Comparison of ENCODE assay signal across 19 mouse cellular contexts in the genomic region with DNA sequence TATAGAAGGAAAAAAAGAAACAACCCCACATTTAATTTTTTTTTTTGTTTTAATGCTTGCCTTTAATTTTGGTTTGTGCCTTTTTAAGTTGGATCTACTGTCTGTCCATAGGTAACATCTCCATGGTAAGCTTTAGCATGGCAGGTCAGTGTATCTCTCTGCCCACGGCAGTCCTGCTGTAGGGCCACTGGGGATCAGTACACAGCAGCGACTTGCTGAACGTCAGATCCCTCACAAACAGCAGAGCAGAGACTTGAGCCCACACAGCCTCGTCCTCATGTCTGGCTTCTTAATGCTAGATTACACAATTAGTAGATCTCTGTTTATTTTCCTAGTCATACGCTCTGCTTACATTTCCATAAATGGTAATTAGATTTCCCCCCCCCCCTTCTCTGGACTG.
A peak's percentile ranks its signal among the peaks of the same experiment; 100 is the strongest.
DNase-seq lines count a peak whose midpoint lies in the region; ATAC-seq lines count a peak whose summit lies in the region.
"Had no signal": no experiment of that assay in that cellular context is flagged by ENCODE, and none has a peak within 500 bp of the region (broad histone marks: within the 10 kb centered on the region; RNA-seq: fewer than 3 reads in every experiment).

No protein-coding gene starts in this region.

- no peaks in the 10 kb centered on the region for H3K27me3 ChIP-seq in heart, embryonic 15.5 days
- no peaks in the 10 kb centered on the region for H3K27me3 ChIP-seq in liver, embryonic 11.5 days (replicated peaks; ENCODE audit: control insufficient read depth, insufficient read depth, low read length)
- no peaks in the 10 kb centered on the region for H3K27me3 ChIP-seq in liver, embryonic 12.5 days (replicated peaks)
- H3K27me3 ChIP-seq: embryonic facial prominence, embryonic 15.5 days; forebrain, embryonic 15.5 days had no signal

- H3K4me2 ChIP-seq in heart, embryonic 15.5 days = no peak overlapping the region
- no peak overlapping the region for H3K4me2 ChIP-seq in liver, embryonic 11.5 days
- H3K4me2 ChIP-seq in liver, embryonic 12.5 days = peak overlapping the region; percentile 47; the same call in 1 of the 2 replicates
- H3K4me2 ChIP-seq: embryonic facial prominence, embryonic 15.5 days; forebrain, embryonic 15.5 days; hindbrain, embryonic 14.5 days had no signal

- H3K9ac ChIP-seq in heart, embryonic 15.5 days = no peak overlapping the region
- no peak overlapping the region for H3K9ac ChIP-seq in liver, embryonic 11.5 days (ENCODE audit: low read depth, low read length)
- H3K9ac ChIP-seq in liver, embryonic 12.5 days = no peak overlapping the region
- H3K9ac ChIP-seq: embryonic facial prominence, embryonic 15.5 days; forebrain, embryonic 15.5 days; hindbrain, embryonic 14.5 days had no signal

- WGBS in heart, embryonic 15.5 days = 59% methylated on average over 5 of the region's 5 CpGs
- 65% methylated on average over 5 of the region's 5 CpGs for WGBS in liver, embryonic 11.5 days
- WGBS in liver, embryonic 12.5 days (ENCODE audit: insufficient replicate concordance) = 44% methylated on average over 5 of the region's 5 CpGs

- H3K36me3 ChIP-seq in heart, embryonic 15.5 days = no peaks in the 10 kb centered on the region
- no peaks in the 10 kb centered on the region for H3K36me3 ChIP-seq in liver, embryonic 11.5 days (ENCODE audit: control insufficient read depth, insufficient read depth, low read length)
- H3K36me3 ChIP-seq in liver, embryonic 12.5 days = no peaks in the 10 kb centered on the region
- H3K36me3 ChIP-seq: embryonic facial prominence, embryonic 15.5 days; forebrain, embryonic 15.5 days had no signal

- no peak overlapping the region for H3K4me3 ChIP-seq in heart, embryonic 15.5 days
- H3K4me3 ChIP-seq in liver, embryonic 11.5 days (ENCODE audit: low read depth, low read length) = no peak overlapping the region
- no peak overlapping the region for H3K4me3 ChIP-seq in liver, embryonic 12.5 days
- H3K4me3 ChIP-seq: embryonic facial prominence, embryonic 15.5 days; erythroblast, embryonic 14.5 days; forebrain, embryonic 15.5 days had no signal

- no peak for DNase-seq in heart, adult 8-10 months (ENCODE audit: low spot score)
- DNase-seq in liver, embryonic 11.5 days (ENCODE audit: low spot score) = peak; percentile 24
- no peak for DNase-seq in liver
- DNase-seq in 416B (ENCODE audit: low read depth) = peak; percentile 83
- DNase-seq in thymus, postnatal 14 days = no peak
- DNase-seq in thymus, postnatal 36 days = no peak
- DNase-seq: adrenal gland, adult 8-10 months; adrenal gland, postnatal 36 days; cerebellum, adult 2 months; cerebellum, postnatal 14 days; embryo, embryonic 11 days; gastrocnemius, postnatal 36 days; heart, adult 18-20 months had no signal

- H3K9me3 ChIP-seq in heart, embryonic 15.5 days (replicated peaks) = no peaks in the 10 kb centered on the region
- no peaks in the 10 kb centered on the region for H3K9me3 ChIP-seq in liver, embryonic 11.5 days (ENCODE audit: control insufficient read depth, low read length)
- H3K9me3 ChIP-seq in liver, embryonic 12.5 days (replicated peaks) = no peaks in the 10 kb centered on the region
- H3K9me3 ChIP-seq: embryonic facial prominence, embryonic 15.5 days; forebrain, embryonic 15.5 days had no signal

- peaks cover 20% of the 10 kb centered on the region for H3K4me1 ChIP-seq in heart, embryonic 15.5 days (replicated peaks)
- peaks cover 8% of the 10 kb centered on the region for H3K4me1 ChIP-seq in liver, embryonic 11.5 days (replicated peaks; ENCODE audit: control insufficient read depth, insufficient read depth, low read length)
- peaks cover 39% of the 10 kb centered on the region for H3K4me1 ChIP-seq in liver, embryonic 12.5 days

- ATAC-seq in heart, embryonic 15.5 days (replicated peaks; ENCODE audit: insufficient number of reproducible peaks, insufficient read depth, low FRiP score, low read depth) = no peak
- ATAC-seq in liver, embryonic 11.5 days (replicated peaks; ENCODE audit: low FRiP score) = no peak
- no peak for ATAC-seq in liver, embryonic 12.5 days
- ATAC-seq: forebrain, embryonic 15.5 days had no signal

- H3K27ac ChIP-seq in heart, embryonic 15.5 days = peak overlapping the region; percentile 45; the same call in 1 of the 2 replicates
- no peak overlapping the region for H3K27ac ChIP-seq in liver, embryonic 11.5 days (ENCODE audit: low read depth, low read length)
- no peak overlapping the region for H3K27ac ChIP-seq in liver, embryonic 12.5 days
- H3K27ac ChIP-seq: embryonic facial prominence, embryonic 15.5 days; forebrain, embryonic 15.5 days; hindbrain, embryonic 14.5 days had no signal

Comparison
In these comparisons a context has a peak if more than half of its experiments do, and no peak if none do; other contexts are left out.
1. DNase-seq: peak in liver, embryonic 11.5 days (single experiment) and 416B (single experiment); none in heart, adult 8-10 months (single experiment), liver (single experiment), thymus, postnatal 14 days (single experiment) and thymus, postnatal 36 days (0 of 2).